Mouse (Mus musculus): ENCODE data around the gene Ficd. TPM values are rescaled to one million over a fixed set of nuclear protein-coding genes. Genes with fewer than 3 reads are reported as not detected.

Ficd gene
- polyA plus RNA-seq, 1 experiment from 2014 or later = 2.8 TPM

GRCm38 (mm10) chr5:113726618-113727017, 9.0 kb upstream of the Ficd start:
- H3K4me3 ChIP-seq (ENCODE audit: low read depth, low read length) = no peak overlapping the region
- no peaks in the 10 kb centered on the region for H3K36me3 ChIP-seq (ENCODE audit: control insufficient read depth, insufficient read depth, low read length)
- no peak overlapping the region for H3K4me2 ChIP-seq
- no peak overlapping the region for H3K27ac ChIP-seq (ENCODE audit: low read depth, low read length)
- H3K9me3 ChIP-seq (replicated peaks; ENCODE audit: control insufficient read depth, low read length) = no peaks in the 10 kb centered on the region
- peaks cover 7% of the 10 kb centered on the region for H3K27me3 ChIP-seq (ENCODE audit: control insufficient read depth, insufficient read depth, low read length)
- no peak for ATAC-seq (replicated peaks; ENCODE audit: insufficient number of reproducible peaks, low FRiP score, low TSS enrichment)
- no peak overlapping the region for H3K9ac ChIP-seq (ENCODE audit: low read depth, low read length)
- H3K4me1 ChIP-seq (ENCODE audit: control insufficient read depth, insufficient read depth, low read length) = no peaks in the 10 kb centered on the region
- WGBS (ENCODE audit: insufficient replicate concordance) = 62% methylated on average over 6 of the region's 6 CpGs

GRCm38 (mm10) chr5:113727238-113727637, 8.4 kb upstream of the Ficd start:
- 49% methylated on average over 12 of the region's 12 CpGs for whole genome bisulfite sequencing (ENCODE audit: insufficient replicate concordance)
- no peaks in the 10 kb centered on the region for H3K4me1 ChIP-seq (ENCODE audit: control insufficient read depth, insufficient read depth, low read length)
- H3K36me3 ChIP-seq (ENCODE audit: control insufficient read depth, insufficient read depth, low read length) = no peaks in the 10 kb centered on the region
- no peak overlapping the region for H3K27ac ChIP-seq (ENCODE audit: low read depth, low read length)
- no peak overlapping the region for H3K9ac ChIP-seq (ENCODE audit: low read depth, low read length)
- H3K9me3 ChIP-seq (replicated peaks; ENCODE audit: control insufficient read depth, low read length) = no peaks in the 10 kb centered on the region
- no peak for ATAC-seq (replicated peaks; ENCODE audit: insufficient number of reproducible peaks, low FRiP score, low TSS enrichment)
- no peak overlapping the region for H3K4me3 ChIP-seq (ENCODE audit: low read depth, low read length)
- peaks cover 7% of the 10 kb centered on the region for H3K27me3 ChIP-seq (ENCODE audit: control insufficient read depth, insufficient read depth, low read length)
- H3K4me2 ChIP-seq = no peak overlapping the region

- H3K9me3 ChIP-seq (replicated peaks; ENCODE audit: control insufficient read depth, low read length) = no peaks in the 10 kb centered on the region
- no peak overlapping the region for H3K27ac ChIP-seq (ENCODE audit: low read depth, low read length)
- no peak overlapping the region for H3K9ac ChIP-seq (ENCODE audit: low read depth, low read length)
- WGBS (ENCODE audit: insufficient replicate concordance) = 78% methylated on average over 7 of the region's 7 CpGs
- H3K4me1 ChIP-seq (ENCODE audit: control insufficient read depth, insufficient read depth, low read length) = no peaks in the 10 kb centered on the region
- no peaks in the 10 kb centered on the region for H3K36me3 ChIP-seq (ENCODE audit: control insufficient read depth, insufficient read depth, low read length)
- H3K27me3 ChIP-seq (ENCODE audit: control insufficient read depth, insufficient read depth, low read length) = peaks cover 7% of the 10 kb centered on the region
- ATAC-seq (replicated peaks; ENCODE audit: insufficient number of reproducible peaks, low FRiP score, low TSS enrichment) = no peak
- no peak overlapping the region for H3K4me2 ChIP-seq
- H3K4me3 ChIP-seq (ENCODE audit: low read depth, low read length) = no peak overlapping the region
Observed at GRCm38 (mm10) chr5:113728011-113728410, 7.6 kb upstream of the Ficd start.

- no peak for ATAC-seq (replicated peaks; ENCODE audit: insufficient number of reproducible peaks, low FRiP score, low TSS enrichment)
- Histone ChIP-seq H3K27me3 (ENCODE audit: control insufficient read depth, insufficient read depth, low read length) (peaks cover 7% of the 10 kb centered on the region), H3K27ac (ENCODE audit: low read depth, low read length) (no peak overlapping the region), H3K4me3 (ENCODE audit: low read depth, low read length) (no peak overlapping the region), H3K9ac (ENCODE audit: low read depth, low read length) (no peak overlapping the region), H3K4me2 (no peak overlapping the region), H3K9me3 (replicated peaks; ENCODE audit: control insufficient read depth, low read length) (no peaks in the 10 kb centered on the region), H3K36me3 (ENCODE audit: control insufficient read depth, insufficient read depth, low read length) (no peaks in the 10 kb centered on the region), H3K4me1 (ENCODE audit: control insufficient read depth, insufficient read depth, low read length) (no peaks in the 10 kb centered on the region)
- WGBS (ENCODE audit: insufficient replicate concordance) = 77% methylated on average over 7 of the region's 7 CpGs
Observed at GRCm38 (mm10) chr5:113728691-113729090, 6.9 kb upstream of the Ficd start.

- H3K36me3 ChIP-seq (ENCODE audit: control insufficient read depth, insufficient read depth, low read length) = no peaks in the 10 kb centered on the region
- H3K9me3 ChIP-seq (replicated peaks; ENCODE audit: control insufficient read depth, low read length) = no peaks in the 10 kb centered on the region
- no peak overlapping the region for H3K4me3 ChIP-seq (ENCODE audit: low read depth, low read length)
- H3K4me2 ChIP-seq = no peak overlapping the region
- peaks cover 4% of the 10 kb centered on the region for H3K4me1 ChIP-seq (ENCODE audit: control insufficient read depth, insufficient read depth, low read length)
- H3K27me3 ChIP-seq (ENCODE audit: control insufficient read depth, insufficient read depth, low read length) = peaks cover 4% of the 10 kb centered on the region; the same call in 1 of the 2 replicates
- 61% methylated on average over 7 of the region's 7 CpGs for WGBS (ENCODE audit: insufficient replicate concordance)
- H3K9ac ChIP-seq (ENCODE audit: low read depth, low read length) = no peak overlapping the region
- H3K27ac ChIP-seq (ENCODE audit: low read depth, low read length) = no peak overlapping the region
- ATAC-seq (replicated peaks; ENCODE audit: insufficient number of reproducible peaks, low FRiP score, low TSS enrichment) = no peak
Observed at GRCm38 (mm10) chr5:113730641-113731121, 4.9 kb upstream of the Ficd start.

- Histone ChIP-seq H3K9me3 (replicated peaks; ENCODE audit: control insufficient read depth, low read length) (no peaks in the 10 kb centered on the region), H3K4me2 (no peak overlapping the region), H3K27me3 (ENCODE audit: control insufficient read depth, insufficient read depth, low read length) (peaks cover 4% of the 10 kb centered on the region; the same call in 1 of the 2 replicates), H3K9ac (ENCODE audit: low read depth, low read length) (no peak overlapping the region), H3K27ac (ENCODE audit: low read depth, low read length) (no peak overlapping the region), H3K36me3 (ENCODE audit: control insufficient read depth, insufficient read depth, low read length) (no peaks in the 10 kb centered on the region), H3K4me3 (ENCODE audit: low read depth, low read length) (no peak overlapping the region), H3K4me1 (ENCODE audit: control insufficient read depth, insufficient read depth, low read length) (peaks cover 5% of the 10 kb centered on the region)
- no peak for ATAC-seq (replicated peaks; ENCODE audit: insufficient number of reproducible peaks, low FRiP score, low TSS enrichment)
- WGBS (ENCODE audit: insufficient replicate concordance) = 88% methylated on average over 7 of the region's 7 CpGs
Observed at GRCm38 (mm10) chr5:113731174-113731573, 4.4 kb upstream of the Ficd start.

- Histone ChIP-seq H3K4me2 (no peak overlapping the region), H3K27ac (ENCODE audit: low read depth, low read length) (no peak overlapping the region), H3K27me3 (ENCODE audit: control insufficient read depth, insufficient read depth, low read length) (peaks cover 3% of the 10 kb centered on the region; the same call in 1 of the 2 replicates), H3K36me3 (ENCODE audit: control insufficient read depth, insufficient read depth, low read length) (no peaks in the 10 kb centered on the region), H3K4me3 (ENCODE audit: low read depth, low read length) (no peak overlapping the region), H3K4me1 (ENCODE audit: control insufficient read depth, insufficient read depth, low read length) (peaks cover 14% of the 10 kb centered on the region), H3K9me3 (replicated peaks; ENCODE audit: control insufficient read depth, low read length) (no peaks in the 10 kb centered on the region), H3K9ac (ENCODE audit: low read depth, low read length) (no peak overlapping the region)
- no peak for ATAC-seq (replicated peaks; ENCODE audit: insufficient number of reproducible peaks, low FRiP score, low TSS enrichment)
- 24% methylated on average over 6 of the region's 6 CpGs for WGBS (ENCODE audit: insufficient replicate concordance)
Observed at GRCm38 (mm10) chr5:113732182-113732581, 3.4 kb upstream of the Ficd start.

- ATAC-seq (replicated peaks; ENCODE audit: insufficient number of reproducible peaks, low FRiP score, low TSS enrichment) = no peak
- Histone ChIP-seq H3K27ac (ENCODE audit: low read depth, low read length) (no peak overlapping the region), H3K27me3 (ENCODE audit: control insufficient read depth, insufficient read depth, low read length) (no peaks in the 10 kb centered on the region), H3K4me2 (no peak overlapping the region), H3K4me1 (ENCODE audit: control insufficient read depth, insufficient read depth, low read length) (peaks cover 14% of the 10 kb centered on the region), H3K36me3 (ENCODE audit: control insufficient read depth, insufficient read depth, low read length) (0 out of 2 replicates have a peak, but pooled peaks cover 6% of the 10 kb centered on the region), H3K9ac (ENCODE audit: low read depth, low read length) (no peak overlapping the region), H3K4me3 (ENCODE audit: low read depth, low read length) (no peak overlapping the region), H3K9me3 (replicated peaks; ENCODE audit: control insufficient read depth, low read length) (no peaks in the 10 kb centered on the region)
- 68% methylated on average over 5 of the region's 5 CpGs for WGBS (ENCODE audit: insufficient replicate concordance)
Observed at GRCm38 (mm10) chr5:113734376-113734775, 1.2 kb upstream of the Ficd start.

- peak overlapping the region; percentile 78 for H3K9ac ChIP-seq (ENCODE audit: low read depth, low read length)
- 38% methylated on average over 7 of the region's 7 CpGs for WGBS (ENCODE audit: insufficient replicate concordance)
- no peak for ATAC-seq (replicated peaks; ENCODE audit: insufficient number of reproducible peaks, low FRiP score, low TSS enrichment)
Observed at GRCm38 (mm10) chr5:113735023-113735344, 619 bp upstream of the Ficd start.

More at GRCm38 (mm10) chr5:113735023-113735344, 619 bp upstream of the Ficd start:
- H3K27ac ChIP-seq (ENCODE audit: low read depth, low read length) = peak overlapping the region; percentile 95
- H3K36me3 ChIP-seq (ENCODE audit: control insufficient read depth, insufficient read depth, low read length) = peaks cover 6% of the 10 kb centered on the region; the same call in 1 of the 2 replicates
- peak overlapping the region; percentile 65 for H3K4me3 ChIP-seq (ENCODE audit: low read depth, low read length)
- H3K4me1 ChIP-seq (ENCODE audit: control insufficient read depth, insufficient read depth, low read length) = peaks cover 14% of the 10 kb centered on the region
- H3K27me3 ChIP-seq (ENCODE audit: control insufficient read depth, insufficient read depth, low read length) = no peaks in the 10 kb centered on the region
- H3K4me2 ChIP-seq = peak overlapping the region; percentile 73
- no peaks in the 10 kb centered on the region for H3K9me3 ChIP-seq (replicated peaks; ENCODE audit: control insufficient read depth, low read length)

Data from heart, embryonic 11.5 days (tissue).